Mouse (Mus musculus) lung, embryonic 16.5 days (tissue): ENCODE data around the gene Ckap4. TPM values are rescaled to one million over a fixed set of nuclear protein-coding genes. Genes with fewer than 3 reads are reported as not detected.
A peak's percentile ranks its signal among the peaks of the same experiment; 100 is the strongest.

Source experiments
- ATAC-seq: fragments of 200-750 bp; cut with Nextera tagmentation; 2 replicates; pipeline ENCODE4 v1.8.0; 2017; ENCODE audit warnings: low read depth, mild to moderate bottlenecking, moderate library complexity
- H3K27ac ChIP-seq: fragments of 300-500 bp; sonication (generic); 2 replicates; pipeline ENCODE4 v1.5.1; 2014; ENCODE audit warnings: mild to moderate bottlenecking, control low read depth, low read length
- H3K27me3 ChIP-seq: fragments of 300-500 bp; sonication (generic); 2 replicates; pipeline ENCODE4 v1.6.1; 2014; ENCODE audit warnings: low read depth, low read length, mixed read lengths; ENCODE audit not compliant: control insufficient read depth, insufficient read depth
- H3K36me3 ChIP-seq: fragments of 300-500 bp; sonication (generic); 2 replicates; pipeline ENCODE4 v1.6.1; 2014; ENCODE audit warnings: low read length; ENCODE audit not compliant: control insufficient read depth, insufficient read depth
- H3K4me1 ChIP-seq: fragments of 300-500 bp; sonication (generic); replicated peaks from 2 replicates; pipeline ENCODE4 v1.6.1; 2014; ENCODE audit warnings: low read length, mixed read lengths; ENCODE audit not compliant: control insufficient read depth, insufficient read depth
- H3K4me2 ChIP-seq: fragments of 300-500 bp; sonication (generic); 2 replicates; pipeline ENCODE4 v1.6.1; 2014; ENCODE audit warnings: low read depth, low read length, control low read depth
- H3K4me3 ChIP-seq: fragments of 300-500 bp; sonication (generic); 2 replicates; pipeline ENCODE4 v1.5.1; 2014; ENCODE audit warnings: mild to moderate bottlenecking, low read length, control low read depth
- H3K9ac ChIP-seq: fragments of 300-500 bp; sonication (generic); 2 replicates; pipeline ENCODE4 v1.6.1; 2014; ENCODE audit warnings: low read length, control low read depth
- H3K9me3 ChIP-seq: fragments of 300-500 bp; sonication (generic); 2 replicates; pipeline ENCODE4 v1.6.1; 2016; ENCODE audit warnings: low read length; ENCODE audit not compliant: control insufficient read depth
- WGBS: fragments of 180-500 bp; shearing (Covaris S2); extraction: QIAGEN DNeasy Blood & Tissue Kit; methylation state at CpG from one replicate; pipeline ENCODE4 v1.1.7; 2014; 5-methylcytosine and 5-hydroxymethylcytosine counted together
- polyA plus RNA-seq: library from polyadenylated mRNA; unstranded; fragments of >200 nt; fragmentation: Nextera tagmentation; extraction: Ambion mirVana; gene quantifications from 2 replicates; pipeline ENCODE4 v1.2.1, GENCODE M21; 2015

Ckap4 gene
- polyA plus RNA-seq, 1 experiment from 2014 or later = 88.0 TPM

DNA sequence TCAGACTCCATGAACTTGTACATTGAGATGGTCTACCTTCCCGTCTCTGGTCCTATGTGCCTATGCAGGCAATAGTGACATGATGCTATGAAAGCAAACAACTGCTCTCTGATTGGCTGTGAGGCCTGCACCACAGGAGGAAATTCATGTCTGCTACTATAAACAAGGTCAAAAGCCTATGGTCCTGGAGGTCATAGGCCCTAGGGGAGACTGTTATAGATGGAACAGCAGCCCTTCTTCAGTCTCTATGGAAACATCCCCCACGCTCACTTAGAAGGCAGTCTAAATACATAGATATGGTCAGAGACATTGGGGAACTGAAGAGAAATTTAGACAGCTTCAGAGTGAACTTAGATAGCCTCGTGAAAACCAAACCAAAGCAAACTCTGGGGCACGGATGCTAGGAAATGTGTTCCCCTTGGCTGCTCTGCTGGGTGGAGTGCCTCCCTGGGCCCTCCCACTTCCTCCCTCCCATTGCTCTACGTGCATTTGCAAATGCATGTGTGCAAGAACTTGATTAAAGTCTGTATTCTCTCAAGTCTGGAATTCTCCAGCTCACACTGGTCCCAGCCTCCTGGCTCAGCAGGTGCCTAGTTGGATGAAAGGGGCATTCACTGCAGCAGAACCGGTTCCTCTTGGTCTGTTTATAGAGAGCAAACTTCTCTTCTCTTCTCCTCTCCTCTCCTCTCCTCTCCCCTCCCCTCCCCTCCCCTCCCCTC is 20.6 kb upstream of the Ckap4 start:
- peak; percentile 87 for ATAC-seq
- H3K4me2 ChIP-seq = no peak overlapping the region
- no peak overlapping the region for H3K9ac ChIP-seq
- H3K9me3 ChIP-seq = 0 out of 2 replicates have a peak, but pooled peaks cover 2% of the 10 kb centered on the region
- no peaks in the 10 kb centered on the region; the same call in 1 of the 2 replicates for H3K4me1 ChIP-seq
- peak overlapping the region; percentile 15 for H3K27ac ChIP-seq
- no peaks in the 10 kb centered on the region for H3K36me3 ChIP-seq
- no peak overlapping the region for H3K4me3 ChIP-seq
- no peaks in the 10 kb centered on the region for H3K27me3 ChIP-seq
- WGBS = 24% methylated on average over 6 of the region's 6 CpGs

GRCm38 (mm10) chr10:84552477-84552876 is 18.6 kb upstream of the Ckap4 start:
- Histone ChIP-seq H3K4me2 (no peak overlapping the region), H3K36me3 (no peaks in the 10 kb centered on the region), H3K27ac (no peak overlapping the region), H3K4me3 (no peak overlapping the region), H3K4me1 (no peaks in the 10 kb centered on the region; the same call in 1 of the 2 replicates), H3K9me3 (no peaks in the 10 kb centered on the region), H3K9ac (no peak overlapping the region), H3K27me3 (no peaks in the 10 kb centered on the region)
- ATAC-seq = no peak
- 90% methylated on average over 2 of the region's 2 CpGs for WGBS

GRCm38 (mm10) chr10:84551846-84552245 is 18.0 kb upstream of the Ckap4 start:
- no peaks in the 10 kb centered on the region for H3K9me3 ChIP-seq
- H3K36me3 ChIP-seq = no peaks in the 10 kb centered on the region
- ATAC-seq = no peak
- H3K4me1 ChIP-seq = no peaks in the 10 kb centered on the region; the same call in 1 of the 2 replicates
- WGBS = 92% methylated on average over 3 of the region's 3 CpGs
- H3K27ac ChIP-seq = no peak overlapping the region
- no peaks in the 10 kb centered on the region for H3K27me3 ChIP-seq
- no peak overlapping the region for H3K4me3 ChIP-seq
- no peak overlapping the region for H3K4me2 ChIP-seq
- H3K9ac ChIP-seq = no peak overlapping the region

DNA sequence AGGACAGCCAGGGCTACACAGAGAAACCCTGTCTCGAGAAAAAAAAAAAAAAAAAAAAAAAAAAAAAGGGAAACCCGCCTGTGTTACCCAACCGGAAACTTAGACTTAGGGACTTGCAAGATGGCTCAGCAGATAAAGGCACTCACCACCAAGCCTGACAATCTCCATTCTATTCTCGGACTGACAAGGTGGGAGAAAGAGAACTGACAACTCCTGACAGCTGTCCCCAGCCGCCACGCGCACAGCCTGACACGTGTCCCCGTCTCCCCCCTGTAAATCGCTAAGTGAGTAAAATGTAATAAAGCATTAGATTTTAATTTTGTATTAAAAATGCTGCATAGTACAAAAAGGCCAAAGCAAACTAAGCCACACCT is 16.0 kb upstream of the Ckap4 start:
- H3K27me3 ChIP-seq = no peaks in the 10 kb centered on the region
- no peaks in the 10 kb centered on the region for H3K36me3 ChIP-seq
- no peak overlapping the region for H3K4me3 ChIP-seq
- H3K27ac ChIP-seq = no peak overlapping the region
- no peaks in the 10 kb centered on the region; the same call in 1 of the 2 replicates for H3K4me1 ChIP-seq
- WGBS = 72% methylated on average over 10 of the region's 10 CpGs
- no peak overlapping the region for H3K9ac ChIP-seq
- H3K4me2 ChIP-seq = no peak overlapping the region
- no peak for ATAC-seq
- no peaks in the 10 kb centered on the region for H3K9me3 ChIP-seq

DNA sequence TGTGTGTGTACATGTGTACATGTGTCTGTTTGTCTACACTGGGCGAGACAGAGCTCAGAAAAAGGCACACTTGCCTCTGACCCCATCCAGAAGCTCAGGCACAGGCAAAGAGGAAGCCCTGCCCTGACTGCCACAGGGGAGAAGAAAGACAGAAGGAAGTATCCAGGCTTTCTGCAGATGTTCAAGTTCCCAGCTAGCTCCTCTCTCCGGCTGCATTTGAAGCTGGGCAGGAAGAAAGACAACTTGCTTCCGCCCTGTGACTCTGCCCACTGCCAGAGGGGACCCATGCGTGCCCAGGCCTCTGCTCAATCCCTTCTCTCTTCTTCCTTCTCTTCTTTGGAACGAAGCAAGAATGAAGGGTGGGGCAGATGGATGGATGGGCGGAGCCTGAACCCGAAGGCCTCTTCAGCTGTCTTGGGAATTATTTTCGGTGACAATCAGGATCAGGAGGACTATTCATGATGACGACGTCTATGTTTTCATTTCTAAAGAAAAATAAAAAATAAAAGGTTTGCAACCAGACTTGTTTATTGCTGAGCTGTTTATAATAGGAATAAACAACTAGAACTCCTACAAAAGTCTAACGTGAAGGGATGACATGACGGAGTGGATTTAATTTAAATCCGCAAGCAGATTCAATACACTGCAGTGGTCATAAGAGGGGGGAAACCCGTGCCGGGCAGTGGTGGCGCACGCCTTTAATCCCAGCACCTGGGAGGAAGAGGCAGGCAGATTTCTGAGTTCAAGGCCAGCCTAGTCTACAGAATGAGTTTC is 15.5 kb upstream of the Ckap4 start:
- Histone ChIP-seq H3K9me3 (no peaks in the 10 kb centered on the region), H3K27me3 (no peaks in the 10 kb centered on the region), H3K4me3 (no peak overlapping the region), H3K4me2 (no peak overlapping the region), H3K36me3 (no peaks in the 10 kb centered on the region), H3K4me1 (peaks cover 2% of the 10 kb centered on the region), H3K27ac (no peak overlapping the region), H3K9ac (no peak overlapping the region)
- 65% methylated on average over 17 of the region's 17 CpGs for WGBS
- no peak for ATAC-seq

DNA sequence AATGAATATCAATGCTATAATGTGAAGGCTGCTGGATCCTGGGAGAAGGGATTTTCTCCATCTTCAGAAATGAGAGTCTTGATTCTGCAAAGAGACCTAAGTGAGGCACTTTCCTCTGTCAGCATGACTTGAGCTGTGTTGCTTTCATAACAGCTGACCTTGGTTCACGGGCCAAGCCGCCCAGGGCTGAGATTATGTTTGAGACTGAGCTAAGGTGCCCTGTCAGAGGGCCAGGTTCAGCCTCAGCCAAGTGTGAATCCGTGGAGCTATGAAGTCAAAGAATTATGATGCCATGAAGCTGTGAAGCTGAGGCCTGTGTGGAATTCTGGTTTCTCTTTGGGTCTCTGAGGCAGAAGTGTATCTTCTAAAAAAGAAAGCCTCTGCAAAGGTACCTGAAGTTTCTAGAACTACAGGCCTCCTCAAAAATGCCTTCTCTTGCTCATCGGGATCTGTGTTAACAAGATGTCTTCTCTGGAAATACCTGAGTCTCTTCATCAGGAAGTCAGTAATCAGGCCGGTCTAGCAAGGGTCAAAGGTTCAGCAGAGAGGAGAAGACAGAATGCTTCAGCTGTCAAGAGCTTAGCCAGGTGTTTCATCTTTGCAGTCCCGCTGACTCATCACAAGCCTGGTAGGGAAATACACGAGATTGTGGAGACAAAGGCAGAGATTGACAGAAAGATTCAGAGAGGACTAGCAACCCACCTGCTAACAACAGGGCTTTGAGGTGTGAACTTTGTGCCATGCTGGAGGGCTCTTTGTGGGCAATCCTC is 11.2 kb upstream of the Ckap4 start:
- no peak for ATAC-seq
- H3K27ac ChIP-seq = no peak overlapping the region
- no peak overlapping the region for H3K4me2 ChIP-seq
- H3K4me3 ChIP-seq = no peak overlapping the region
- H3K9ac ChIP-seq = 0 out of 2 replicates have a peak overlapping the region, but pooled peaks have one; percentile 18
- H3K4me1 ChIP-seq = peaks cover 8% of the 10 kb centered on the region
- H3K36me3 ChIP-seq = no peaks in the 10 kb centered on the region
- no peaks in the 10 kb centered on the region for H3K27me3 ChIP-seq
- 34% methylated on average over 7 of the region's 7 CpGs for WGBS
- no peaks in the 10 kb centered on the region for H3K9me3 ChIP-seq

DNA sequence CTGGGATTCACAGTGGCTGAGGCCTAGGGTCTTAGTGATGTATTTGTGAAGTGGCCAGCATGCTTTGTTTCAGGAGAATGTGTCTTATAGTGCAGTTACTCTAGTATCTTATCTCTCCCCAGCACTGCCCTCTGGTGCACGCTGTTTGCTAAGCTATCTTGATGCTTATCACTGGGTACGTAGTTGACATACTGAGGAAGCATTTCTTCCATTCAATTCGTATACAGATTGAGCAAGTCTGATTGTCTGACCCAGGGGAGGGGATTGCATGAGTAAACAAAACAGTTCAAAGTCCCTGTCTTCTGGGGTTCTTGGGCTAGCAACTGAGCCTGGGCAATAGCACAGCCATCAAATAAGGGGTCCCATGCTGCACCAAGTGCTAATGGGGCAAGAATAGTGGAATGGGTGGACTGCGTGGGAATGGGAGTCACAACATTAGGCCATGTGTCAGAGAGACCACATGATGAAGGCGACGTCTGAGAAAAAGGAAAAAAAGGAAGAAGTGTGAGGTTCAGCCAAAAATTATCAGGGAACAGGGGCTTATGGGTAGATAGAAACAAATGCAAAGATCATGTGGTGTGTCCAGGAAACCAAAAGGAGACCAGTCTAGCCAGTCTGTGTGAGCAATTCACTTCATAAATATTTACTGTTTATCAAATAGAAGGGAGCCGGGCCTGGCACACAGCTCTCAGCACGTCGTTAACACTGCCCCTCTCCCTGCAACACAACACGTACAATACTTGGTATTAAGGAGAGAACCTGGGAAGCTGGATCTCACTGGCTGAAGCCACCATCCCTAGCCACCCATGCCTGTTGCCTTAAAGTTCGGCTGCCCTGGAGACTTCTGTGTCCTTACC is 9.2 kb upstream of the Ckap4 start:
- peak; percentile 61 for ATAC-seq
- H3K36me3 ChIP-seq = no peaks in the 10 kb centered on the region
- peaks cover 8% of the 10 kb centered on the region for H3K4me1 ChIP-seq
- no peak overlapping the region for H3K27ac ChIP-seq
- no peaks in the 10 kb centered on the region for H3K9me3 ChIP-seq
- H3K9ac ChIP-seq = no peak overlapping the region
- H3K4me3 ChIP-seq = no peak overlapping the region
- no peaks in the 10 kb centered on the region for H3K27me3 ChIP-seq
- WGBS = 36% methylated on average over 11 of the region's 11 CpGs
- no peak overlapping the region for H3K4me2 ChIP-seq

DNA sequence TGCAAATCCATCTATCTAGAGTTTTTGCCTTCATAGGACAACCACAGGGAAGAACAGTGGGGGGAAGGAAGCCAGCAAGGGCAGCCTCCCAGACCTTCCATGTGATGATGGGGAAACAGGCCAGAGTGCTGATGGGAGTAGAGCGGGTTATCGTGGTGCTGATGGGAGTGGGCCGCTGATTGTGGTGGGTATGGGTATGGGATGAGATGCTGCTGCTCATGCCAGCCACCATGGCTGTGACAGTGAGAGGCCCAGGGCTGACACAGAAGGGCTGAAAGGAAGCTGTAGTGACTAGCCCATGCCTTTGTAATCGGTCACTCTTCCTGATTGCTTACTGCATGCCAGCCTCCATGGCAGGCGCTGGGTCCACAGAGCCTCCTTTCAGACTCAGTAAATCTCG is 5.8 kb upstream of the Ckap4 start:
- no peak overlapping the region for H3K27ac ChIP-seq
- 89% methylated on average over 6 of the region's 6 CpGs for WGBS
- H3K4me1 ChIP-seq = peaks cover 14% of the 10 kb centered on the region
- no peak overlapping the region for H3K4me2 ChIP-seq
- no peak overlapping the region for H3K4me3 ChIP-seq
- ATAC-seq = no peak
- H3K27me3 ChIP-seq = no peaks in the 10 kb centered on the region
- H3K9ac ChIP-seq = no peak overlapping the region
- H3K9me3 ChIP-seq = no peaks in the 10 kb centered on the region
- no peaks in the 10 kb centered on the region for H3K36me3 ChIP-seq
